Mouse (Mus musculus) limb, embryonic 14.5 days (tissue): ENCODE results near the gene Dhx37. TPM values are rescaled to one million over a fixed set of nuclear protein-coding genes. Genes with fewer than 3 reads are reported as not detected.

Experiments
- ATAC-seq: fragments of 200-750 bp; cut with Nextera tagmentation; 2 replicates; pipeline ENCODE4 v1.8.0; 2017; ENCODE audit warnings: low read depth, moderate number of reproducible peaks, moderate TSS enrichment; ENCODE audit not compliant: low FRiP score
- DNase-seq: peaks from one replicate; pipeline ENCODE4 v3.0.0-alpha.2; 2015; ENCODE audit warnings: low spot score
- H3K27ac ChIP-seq: fragments of 300-500 bp; sonication (generic); replicated peaks from 2 replicates; pipeline ENCODE4 v1.5.1; 2014; ENCODE audit warnings: low read depth, mild to moderate bottlenecking, low read length, moderate library complexity, mixed read lengths
- H3K27me3 ChIP-seq: fragments of 300-500 bp; sonication (generic); 2 replicates; pipeline ENCODE4 v1.6.1; 2014; ENCODE audit warnings: low read length, mixed read lengths; ENCODE audit not compliant: control insufficient read depth, insufficient read depth
- H3K36me3 ChIP-seq: fragments of 300-500 bp; sonication (generic); 2 replicates; pipeline ENCODE4 v1.6.1; 2014; ENCODE audit warnings: mild to moderate bottlenecking, low read length, moderate library complexity, mixed read lengths; ENCODE audit not compliant: control insufficient read depth, insufficient read depth
- H3K4me1 ChIP-seq: fragments of 300-500 bp; sonication (generic); 2 replicates; pipeline ENCODE4 v1.6.1; 2014; ENCODE audit warnings: antibody characterized with exemption, low read length, mixed read lengths; ENCODE audit not compliant: control insufficient read depth, insufficient read depth
- H3K4me2 ChIP-seq: fragments of 300-500 bp; sonication (generic); replicated peaks from 2 replicates; pipeline ENCODE4 v1.6.1; 2014; ENCODE audit warnings: low read depth, mild to moderate bottlenecking, low read length, moderate library complexity; ENCODE audit not compliant: severe bottlenecking
- H3K4me3 ChIP-seq: fragments of 300-500 bp; sonication (generic); replicated peaks from 2 replicates; pipeline ENCODE4 v1.5.1; 2014; ENCODE audit warnings: low read length
- H3K9ac ChIP-seq: fragments of 300-500 bp; sonication (generic); 2 replicates; pipeline ENCODE4 v1.6.1; 2014; ENCODE audit warnings: mild to moderate bottlenecking, low read depth, low read length, moderate library complexity; ENCODE audit not compliant: severe bottlenecking
- H3K9me3 ChIP-seq: fragments of 300-500 bp; sonication (generic); 2 replicates; pipeline ENCODE4 v1.6.1; 2016; ENCODE audit warnings: low read length; ENCODE audit not compliant: control insufficient read depth
- POLR2A ChIP-seq: fragments of 200-500 bp; IDR thresholded peaks from 2 replicates; pipeline ENCODE4 v1.8.0; 2012; ENCODE audit warnings: inconsistent platforms, mild to moderate bottlenecking, moderate library complexity, borderline replicate concordance; ENCODE audit not compliant: insufficient read depth, insufficient read length; ENCODE audit errors: extremely low read depth
- WGBS: fragments of 180-500 bp; shearing (Covaris S2); extraction: QIAGEN DNeasy Blood & Tissue Kit; methylation state at CpG from one replicate; pipeline ENCODE4 v1.1.7; 2014; 5-methylcytosine and 5-hydroxymethylcytosine counted together
- polyA plus RNA-seq, 2 experiments: library from polyadenylated mRNA; depleted of rRNA in 1 of 2; stranded (reverse) in 1 of 2; unstranded in 1 of 2; fragments of >200 nt; fragmentation: Nextera tagmentation in 1 of 2; extraction: Ambion mirVana in 1 of 2; gene quantifications; 2 replicates each; pipeline versions ENCODE4 v1.2.1 to v1.2.3; 2012 to 2014

Gene Dhx37
- polyA plus RNA-seq, 2 experiments: 5.4 to 21.9 TPM

DNA sequence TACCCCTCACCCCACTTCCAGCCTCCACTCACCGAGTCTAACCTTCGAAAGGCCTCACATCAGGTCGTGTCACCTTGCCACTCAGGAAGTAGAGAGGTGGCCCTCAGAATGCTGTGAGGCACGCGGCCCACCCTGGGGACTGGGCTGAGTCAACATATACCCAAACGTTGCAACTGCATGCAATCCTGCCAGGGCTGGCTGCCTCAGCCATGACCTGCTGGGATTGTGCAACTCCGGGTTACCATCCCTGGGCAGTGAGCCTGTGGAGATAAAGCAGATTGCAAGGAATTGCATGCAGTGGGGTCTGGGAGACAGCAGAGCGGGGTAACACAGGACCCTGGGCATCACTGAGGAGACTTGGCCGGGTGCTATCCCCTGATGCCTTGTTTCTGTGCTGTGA is 18.7 kb upstream of the Dhx37 start:
- Histone ChIP-seq H3K4me3 (no peak overlapping the region), H3K27ac (no peak overlapping the region), H3K27me3 (no peaks in the 10 kb centered on the region), H3K36me3 (peaks cover 26% of the 10 kb centered on the region), H3K4me2 (no peak overlapping the region), H3K9ac (no peak overlapping the region), H3K9me3 (no peaks in the 10 kb centered on the region), H3K4me1 (no peaks in the 10 kb centered on the region)
- WGBS: 93% methylated on average over 9 of the region's 9 CpGs
- DNase-seq (no peak), ATAC-seq (no peak)
- no peak for TF ChIP-seq POLR2A

GRCm38 (mm10) chr5:125449306-125449705 is 15.4 kb upstream of the Dhx37 start:
- H3K27ac ChIP-seq: no peak overlapping the region
- H3K36me3 ChIP-seq: peaks cover 10% of the 10 kb centered on the region; the same call in 1 of the 2 replicates
- ATAC-seq: no peak
- no peaks in the 10 kb centered on the region for H3K27me3 ChIP-seq
- DNase-seq: no peak
- TF ChIP-seq POLR2A: no peak
- WGBS: 75% methylated on average over 5 of the region's 5 CpGs
- no peaks in the 10 kb centered on the region for H3K9me3 ChIP-seq
- no peak overlapping the region for H3K4me3 ChIP-seq
- no peak overlapping the region for H3K9ac ChIP-seq
- no peak overlapping the region for H3K4me2 ChIP-seq
- H3K4me1 ChIP-seq: no peaks in the 10 kb centered on the region

GRCm38 (mm10) chr5:125448631-125449030 is 14.7 kb upstream of the Dhx37 start:
- Histone ChIP-seq H3K4me2 (no peak overlapping the region), H3K36me3 (peaks cover 7% of the 10 kb centered on the region; the same call in 1 of the 2 replicates), H3K9ac (no peak overlapping the region), H3K27me3 (no peaks in the 10 kb centered on the region), H3K4me3 (no peak overlapping the region), H3K4me1 (no peaks in the 10 kb centered on the region), H3K27ac (no peak overlapping the region), H3K9me3 (no peaks in the 10 kb centered on the region)
- ATAC-seq (no peak), DNase-seq (no peak)
- WGBS: 92% methylated on average over 4 of the region's 4 CpGs
- TF ChIP-seq POLR2A: no peak

DNA sequence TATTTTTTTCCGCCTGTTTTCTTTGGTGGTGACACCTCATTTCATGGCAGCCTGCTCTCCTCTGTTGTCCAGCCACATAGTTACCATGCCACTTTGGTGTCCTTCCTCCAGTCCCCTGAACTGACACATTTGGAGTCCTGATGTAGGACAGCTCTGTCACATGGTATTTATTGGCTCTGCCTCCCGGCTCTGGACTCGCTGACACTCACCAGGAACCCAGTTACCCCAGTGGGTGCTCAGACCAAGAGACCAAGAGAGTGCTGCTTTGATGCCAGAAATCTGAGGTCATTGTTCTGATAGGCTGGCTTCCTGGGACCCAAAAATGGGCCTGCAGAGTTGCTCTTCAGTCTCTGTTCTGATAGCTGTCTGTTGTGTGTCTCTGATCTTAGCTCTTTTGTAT is 14.1 kb upstream of the Dhx37 start:
- H3K27me3 ChIP-seq: no peaks in the 10 kb centered on the region
- no peak overlapping the region for H3K4me2 ChIP-seq
- ATAC-seq (no peak), DNase-seq (no peak)
- H3K9ac ChIP-seq: no peak overlapping the region
- no peak for TF ChIP-seq POLR2A
- H3K27ac ChIP-seq: no peak overlapping the region
- no peaks in the 10 kb centered on the region for H3K9me3 ChIP-seq
- WGBS: 61% methylated on average over 3 of the region's 3 CpGs
- no peak overlapping the region for H3K4me3 ChIP-seq
- 0 out of 2 replicates have a peak, but pooled peaks cover under 1% of the 10 kb centered on the region for H3K4me1 ChIP-seq
- H3K36me3 ChIP-seq: peaks cover 7% of the 10 kb centered on the region; the same call in 1 of the 2 replicates

- Histone ChIP-seq H3K9me3 (no peaks in the 10 kb centered on the region), H3K9ac (no peak overlapping the region), H3K27me3 (no peaks in the 10 kb centered on the region), H3K27ac (no peak overlapping the region), H3K4me2 (no peak overlapping the region), H3K36me3 (no peaks in the 10 kb centered on the region), H3K4me3 (no peak overlapping the region), H3K4me1 (0 out of 2 replicates have a peak, but pooled peaks cover 3% of the 10 kb centered on the region)
- 68% methylated on average over 7 of the region's 7 CpGs for WGBS
- TF ChIP-seq POLR2A: no peak
- DNase-seq (no peak), ATAC-seq (no peak)
These were observed 12.4 kb upstream of the Dhx37 start for GRCm38 (mm10) chr5:125446344-125446743.

GRCm38 (mm10) chr5:125444554-125444953 is 10.6 kb upstream of the Dhx37 start:
- no peaks in the 10 kb centered on the region for H3K27me3 ChIP-seq
- DNase-seq (no peak), ATAC-seq (no peak)
- no peak overlapping the region for H3K4me3 ChIP-seq
- H3K27ac ChIP-seq: no peak overlapping the region
- H3K4me1 ChIP-seq: peaks cover 3% of the 10 kb centered on the region; the same call in 1 of the 2 replicates
- 95% methylated on average over 4 of the region's 4 CpGs for WGBS
- no peaks in the 10 kb centered on the region for H3K36me3 ChIP-seq
- no peaks in the 10 kb centered on the region for H3K9me3 ChIP-seq
- TF ChIP-seq POLR2A: no peak
- H3K4me2 ChIP-seq: no peak overlapping the region
- H3K9ac ChIP-seq: no peak overlapping the region
